Mouse (Mus musculus): Measurements from ENCODE around the gene Cldn11. TPM values are rescaled to one million over a fixed set of nuclear protein-coding genes. Genes with fewer than 3 reads are reported as not detected.

Cldn11 gene
- polyA plus RNA-seq, 1 experiment from 2014 or later: 4.7 TPM

DNA sequence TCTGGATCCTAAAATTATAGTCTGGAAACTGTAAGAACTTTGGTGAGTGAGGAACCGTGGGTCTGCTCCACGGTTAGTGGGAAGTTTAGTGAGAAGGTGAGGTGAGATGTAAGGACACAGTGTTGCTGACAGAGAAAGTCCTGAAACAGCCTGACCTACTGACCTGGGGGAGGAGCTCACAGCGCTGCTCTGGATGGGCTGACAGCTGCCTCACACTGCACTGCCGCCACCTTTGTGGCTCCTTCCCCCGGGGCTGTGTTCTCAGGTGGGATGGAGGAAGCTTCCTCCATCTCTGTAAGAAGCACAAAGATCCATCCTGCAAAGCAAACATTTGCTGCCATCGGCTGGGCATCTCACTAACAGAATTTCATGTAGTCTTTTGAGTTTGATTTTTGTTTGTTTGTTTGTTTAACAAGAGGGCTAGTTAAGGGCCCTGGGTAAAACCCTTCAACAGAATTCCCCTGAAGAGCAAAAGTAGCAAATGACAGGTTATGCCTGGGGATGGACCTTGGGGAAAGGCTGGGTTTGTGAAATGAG, 58.8 kb downstream of the Cldn11 start:
- 12% methylated on average over 6 of the region's 6 CpGs for WGBS
- 0 out of 2 replicates have a peak, but pooled peaks cover 3% of the 10 kb centered on the region for H3K4me1 ChIP-seq (replicated peaks)
- peaks cover 32% of the 10 kb centered on the region; the same call in 1 of the 2 replicates for H3K27me3 ChIP-seq (replicated peaks)
- no peak overlapping the region for H3K27ac ChIP-seq (ENCODE audit: poor library complexity, severe bottlenecking)
- ATAC-seq (ENCODE audit: insufficient number of reproducible peaks, low FRiP score): no peak
- no peaks in the 10 kb centered on the region for H3K36me3 ChIP-seq
- no peak overlapping the region for H3K9ac ChIP-seq
- no peak overlapping the region for H3K4me3 ChIP-seq
- H3K9me3 ChIP-seq (replicated peaks): no peaks in the 10 kb centered on the region
- H3K4me2 ChIP-seq: peak overlapping the region; percentile 53

DNA sequence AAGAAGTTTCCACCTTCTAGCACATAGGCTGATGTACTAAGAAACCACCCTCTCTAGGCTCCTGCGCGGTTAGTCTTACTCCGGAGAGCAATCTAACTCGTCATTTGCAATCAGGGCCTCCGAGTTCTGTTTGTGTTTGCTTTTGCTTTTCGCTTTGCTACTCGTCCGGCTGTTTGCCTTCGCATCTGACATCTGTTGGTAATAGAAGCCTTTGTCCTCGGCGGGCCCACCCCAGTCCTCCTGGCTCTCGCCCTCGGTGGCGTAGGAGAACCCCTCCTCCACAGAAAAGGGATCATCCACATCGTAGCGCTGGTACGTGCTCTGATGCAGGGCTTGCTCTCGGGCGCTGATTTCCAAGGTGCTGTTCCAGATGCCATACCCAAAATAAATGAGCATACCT, 59.3 kb downstream of the Cldn11 start:
- Histone ChIP-seq H3K4me2 (peak overlapping the region; percentile 53), H3K9me3 (replicated peaks) (no peaks in the 10 kb centered on the region), H3K4me3 (peak overlapping the region; percentile 21), H3K4me1 (replicated peaks) (0 out of 2 replicates have a peak, but pooled peaks cover 3% of the 10 kb centered on the region), H3K27me3 (replicated peaks) (peaks cover 32% of the 10 kb centered on the region; the same call in 1 of the 2 replicates), H3K9ac (0 out of 2 replicates have a peak overlapping the region, but pooled peaks have one; percentile 53), H3K36me3 (no peaks in the 10 kb centered on the region), H3K27ac (ENCODE audit: poor library complexity, severe bottlenecking) (no peak overlapping the region)
- no peak for ATAC-seq (ENCODE audit: insufficient number of reproducible peaks, low FRiP score)
- 17% methylated on average over 19 of the region's 19 CpGs for WGBS

DNA sequence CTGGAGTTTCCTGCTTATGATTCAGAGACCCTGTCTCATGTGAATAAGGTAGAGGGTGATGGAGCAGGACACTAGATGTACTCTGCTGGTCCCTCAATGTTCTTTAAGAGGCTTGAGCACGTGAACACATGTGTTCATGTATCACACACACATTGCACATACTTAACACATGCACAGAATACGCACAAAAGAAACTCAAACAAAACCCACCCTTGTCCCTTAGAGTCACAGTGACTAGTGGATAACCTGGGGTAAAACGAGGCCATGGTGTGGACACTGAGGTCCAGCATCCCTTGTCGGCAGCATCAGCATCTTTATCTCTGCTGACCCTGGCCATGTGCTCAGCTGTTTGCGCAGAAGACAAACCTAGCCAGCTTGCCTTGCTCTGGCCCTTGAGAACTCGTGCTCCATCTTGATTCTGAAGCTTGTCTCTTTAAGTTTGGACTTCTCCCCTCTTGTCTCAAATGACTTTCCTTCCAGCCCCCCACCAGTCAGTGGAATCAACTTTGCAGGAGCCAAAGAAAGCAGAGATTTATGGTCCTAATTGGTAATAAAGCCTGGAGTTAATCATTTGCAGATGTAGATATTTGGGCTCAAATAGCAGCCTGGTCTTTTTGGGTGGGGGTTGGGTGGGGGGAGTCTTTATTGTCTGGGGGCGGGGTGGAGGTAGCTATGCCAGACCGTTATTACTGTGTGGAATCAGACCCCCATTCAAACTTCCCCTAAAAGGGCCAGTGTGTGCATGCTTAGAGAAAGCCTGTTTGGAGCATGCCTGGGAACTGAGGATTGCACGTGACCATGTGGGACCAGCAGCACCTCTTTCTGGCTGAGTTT, 62.7 kb downstream of the Cldn11 start:
- Histone ChIP-seq H3K4me1 (replicated peaks) (0 out of 2 replicates have a peak, but pooled peaks cover 3% of the 10 kb centered on the region), H3K9ac (no peak overlapping the region), H3K4me3 (no peak overlapping the region), H3K27ac (ENCODE audit: poor library complexity, severe bottlenecking) (no peak overlapping the region), H3K4me2 (no peak overlapping the region), H3K36me3 (no peaks in the 10 kb centered on the region), H3K27me3 (replicated peaks) (peaks cover 35% of the 10 kb centered on the region; the same call in 1 of the 2 replicates), H3K9me3 (replicated peaks) (no peaks in the 10 kb centered on the region)
- 60% methylated on average over 9 of the region's 9 CpGs for WGBS
- no peak for ATAC-seq (ENCODE audit: insufficient number of reproducible peaks, low FRiP score)

DNA sequence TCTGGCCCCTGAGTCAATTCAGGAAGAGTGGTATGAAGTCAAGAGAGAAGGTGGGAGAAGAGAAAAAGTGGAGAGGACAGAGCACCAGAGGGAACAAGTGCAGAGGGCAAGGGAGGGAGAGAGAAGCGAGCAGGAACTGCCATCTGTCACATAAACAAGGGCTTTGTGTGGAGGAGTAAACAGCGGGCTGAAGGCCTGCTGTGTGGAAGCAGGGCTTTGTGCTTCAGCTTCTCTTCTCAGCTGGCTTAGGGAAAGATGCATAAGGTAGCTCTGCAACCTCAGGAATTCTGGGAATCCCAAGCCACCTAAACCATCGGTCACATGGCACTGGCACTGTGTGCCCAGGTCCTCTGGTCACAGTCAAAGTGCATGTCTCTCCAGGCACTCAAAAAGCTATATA, 64.1 kb downstream of the Cldn11 start:
- Histone ChIP-seq H3K4me3 (no peak overlapping the region), H3K4me1 (replicated peaks) (no peaks in the 10 kb centered on the region), H3K27me3 (replicated peaks) (peaks cover 45% of the 10 kb centered on the region), H3K27ac (ENCODE audit: poor library complexity, severe bottlenecking) (no peak overlapping the region), H3K9ac (no peak overlapping the region), H3K36me3 (no peaks in the 10 kb centered on the region), H3K9me3 (replicated peaks) (no peaks in the 10 kb centered on the region), H3K4me2 (no peak overlapping the region)
- 39% methylated on average over 3 of the region's 3 CpGs for WGBS
- ATAC-seq (ENCODE audit: insufficient number of reproducible peaks, low FRiP score): no peak

Other genes with a start within 250 kb of the Cldn11 start
- 5.5 and 7.1 TPM in 2 replicates for gene Phc3, start 180.5 kb upstream of the Cldn11 start, polyA plus RNA-seq (2016; fragmentation: Nextera tagmentation; extraction: Ambion mirVana)
- gene Prkci, start 154.2 kb upstream of the Cldn11 start, polyA plus RNA-seq (2016; fragmentation: Nextera tagmentation; extraction: Ambion mirVana): 26.9 and 28.9 TPM in 2 replicates
- gene Skil, start 54.9 kb upstream of the Cldn11 start, polyA plus RNA-seq (2016; fragmentation: Nextera tagmentation; extraction: Ambion mirVana): 30.2 and 30.3 TPM in 2 replicates
- 0.54 and 0.64 TPM in 2 replicates for gene Slc7a14, start 160.5 kb downstream of the Cldn11 start, polyA plus RNA-seq (2016; fragmentation: Nextera tagmentation; extraction: Ambion mirVana)

Data from heart, embryonic 12.5 days (tissue).